Mouse (Mus musculus) large intestine, adult 2 months (tissue): Measurements from ENCODE around the gene Gm10277. TPM values are rescaled to one million over a fixed set of nuclear protein-coding genes. Genes with fewer than 3 reads are reported as not detected.

ENCODE experiments used
- DNase-seq: peaks from one replicate; pipeline ENCODE4 v3.0.0-alpha.2; 2012; ENCODE audit warnings: low read depth, low spot score
- WGBS: fragments of 180-500 bp; shearing (Covaris S2); methylation state at CpG from one replicate; pipeline ENCODE4 v1.1.7; 2018; 5-methylcytosine and 5-hydroxymethylcytosine counted together
- polyA plus RNA-seq: library from polyadenylated mRNA; depleted of rRNA; stranded (reverse); fragments of >200 nt; gene quantifications from 2 replicates; pipeline ENCODE4 v1.2.3, GENCODE M21; 2012; rRNA removed

The Gm10277 gene
- polyA plus RNA-seq, 1 experiment = 0.02 TPM

DNA sequence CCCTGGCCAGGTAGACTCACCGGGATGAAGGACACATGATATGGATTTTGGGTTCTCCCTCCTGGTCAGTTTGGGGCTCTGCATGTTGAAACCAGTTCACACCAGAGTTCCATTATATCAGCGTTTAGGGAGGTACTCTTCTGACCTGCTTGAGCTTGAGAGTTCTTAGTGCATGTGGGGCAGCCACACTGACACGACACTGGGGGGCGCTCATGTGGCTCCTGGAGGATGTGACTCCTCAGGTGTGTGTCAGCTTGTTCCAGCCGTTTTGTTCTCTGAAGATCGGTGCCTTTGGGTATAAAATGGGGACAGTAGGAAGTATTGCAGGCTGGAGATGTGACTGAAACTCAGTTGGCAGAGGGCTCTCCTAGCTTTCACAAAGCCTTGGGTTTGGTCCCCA lies 43.6 kb downstream of the Gm10277 start:
- no peak for DNase-seq
- WGBS = 18% methylated on average over 6 of the region's 6 CpGs

- 66% methylated on average over 7 of the region's 7 CpGs for whole genome bisulfite sequencing
- no peak for DNase-seq
Measured at GRCm38 (mm10) chr11:77738555-77738954, 49.0 kb downstream of the Gm10277 start.

DNA sequence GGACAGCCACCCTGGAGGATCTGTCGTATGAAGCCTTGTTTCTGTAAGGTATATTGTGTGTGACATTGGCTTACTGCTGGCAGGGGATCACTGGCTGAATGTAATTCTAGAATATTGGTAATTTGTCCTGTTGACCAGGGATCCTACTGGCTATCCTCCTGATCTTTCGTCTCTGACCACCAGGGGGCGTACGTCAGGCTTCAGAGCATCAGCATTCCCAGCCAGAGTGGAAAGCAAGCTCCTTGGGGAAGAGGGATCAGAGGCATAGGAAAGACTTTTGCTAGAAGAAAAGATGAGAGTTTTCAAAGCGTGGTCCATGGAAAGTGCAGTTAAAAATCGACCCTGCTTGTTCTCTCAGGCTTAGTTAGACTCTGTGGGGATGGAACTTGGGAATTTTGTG lies 50.3 kb downstream of the Gm10277 start:
- WGBS = 0% methylated on average over 6 of the region's 6 CpGs
- peak; percentile 67 for DNase-seq

Other genes starting within 250 kb of the Gm10277 start
- gene Taok1, start 179.9 kb downstream of the Gm10277 start, polyA plus RNA-seq = 2.9 and 4.4 TPM in 2 replicates
- 5.4 and 12.3 TPM in 2 replicates for gene Nufip2, start 101.6 kb downstream of the Gm10277 start, polyA plus RNA-seq
- not detected in 2 replicates for gene Cryba1, start 62.5 kb downstream of the Gm10277 start, polyA plus RNA-seq
- gene Myo18a, start 24.5 kb downstream of the Gm10277 start, polyA plus RNA-seq = 69.0 and 73.6 TPM in 2 replicates
- 8.4 and 21.5 TPM in 2 replicates for gene Pipox, start 106.3 kb upstream of the Gm10277 start, polyA plus RNA-seq
- 0.18 and 0.48 TPM in 2 replicates for gene Sez6, start 143.1 kb upstream of the Gm10277 start, polyA plus RNA-seq
- gene Phf12, start 195.0 kb upstream of the Gm10277 start, polyA plus RNA-seq = 27.0 and 41.8 TPM in 2 replicates
- 4.7 and 5.0 TPM in 2 replicates for gene Dhrs13, start 244.5 kb upstream of the Gm10277 start, polyA plus RNA-seq